ENCODE assay signal across 30 mouse cellular contexts in genomic region chr17:85926044-85926443, GRCm38 (mm10).
"Had no signal": no experiment of that assay in that cellular context is flagged by ENCODE, and none has a peak within 500 bp of the region (broad histone marks: within the 10 kb centered on the region; RNA-seq: fewer than 3 reads in every experiment).

No protein-coding gene starts in this region.

- ATAC-seq: liver, embryonic 12.5 days; liver, postnatal 0 days; lung, postnatal 0 days; midbrain, embryonic 13.5 days; midbrain, embryonic 15.5 days had no signal

- H3K36me3 ChIP-seq: limb, embryonic 10.5 days; limb, embryonic 12.5 days; limb, embryonic 13.5 days; limb, embryonic 15.5 days; liver, embryonic 12.5 days; liver, embryonic 13.5 days; liver, embryonic 15.5 days; lung, embryonic 15.5 days; midbrain, embryonic 10.5 days; midbrain, embryonic 12.5 days; midbrain, embryonic 13.5 days; midbrain, embryonic 15.5 days; neural tube, embryonic 12.5 days had no signal

- H3K4me3 ChIP-seq: limb, embryonic 10.5 days; limb, embryonic 12.5 days; limb, embryonic 13.5 days; limb, embryonic 15.5 days; liver, embryonic 12.5 days; lung, embryonic 15.5 days; megakaryocyte, embryonic 14.5 days; midbrain, embryonic 10.5 days; midbrain, embryonic 12.5 days; midbrain, embryonic 13.5 days; midbrain, embryonic 15.5 days; myocyte; neural tube, embryonic 12.5 days had no signal

- H3K9ac ChIP-seq: limb, embryonic 12.5 days; limb, embryonic 13.5 days; limb, embryonic 15.5 days; liver, embryonic 12.5 days; liver, embryonic 13.5 days; liver, embryonic 14.5 days; liver, embryonic 15.5 days; liver, postnatal 0 days; lung, embryonic 14.5 days; lung, embryonic 15.5 days; midbrain, embryonic 12.5 days; midbrain, embryonic 13.5 days; midbrain, embryonic 15.5 days; neural tube, embryonic 12.5 days had no signal

- DNase-seq: left cerebral cortex, postnatal 4 days; liver; liver, embryonic 13.5 days; liver, postnatal 0 days; lung, adult 18-20 months; lung, adult 2 months; lung, embryonic 14.5 days; lung, postnatal 10 days; lung, postnatal 14 days; lung, postnatal 36 days; lung, postnatal 4 days; midbrain, embryonic 14.5 days had no signal

- H3K27ac ChIP-seq: limb, embryonic 10.5 days; limb, embryonic 12.5 days; limb, embryonic 13.5 days; limb, embryonic 15.5 days; liver, embryonic 12.5 days; liver, embryonic 13.5 days; liver, embryonic 14.5 days; liver, embryonic 15.5 days; lung, embryonic 15.5 days; macrophage; midbrain, embryonic 10.5 days; midbrain, embryonic 12.5 days; midbrain, embryonic 13.5 days; midbrain, embryonic 15.5 days; neural tube, embryonic 12.5 days had no signal

- H3K9me3 ChIP-seq: limb, embryonic 10.5 days; limb, embryonic 12.5 days; limb, embryonic 13.5 days; limb, embryonic 15.5 days; liver, embryonic 12.5 days; liver, embryonic 13.5 days; liver, embryonic 15.5 days; lung, embryonic 15.5 days; megakaryocyte, embryonic 14.5 days; midbrain, embryonic 10.5 days; midbrain, embryonic 12.5 days; midbrain, embryonic 13.5 days; midbrain, embryonic 15.5 days; neural tube, embryonic 12.5 days had no signal

- H3K27me3 ChIP-seq: liver, embryonic 13.5 days; liver, embryonic 15.5 days; lung, embryonic 15.5 days; midbrain, embryonic 12.5 days; midbrain, embryonic 13.5 days; neural tube, embryonic 12.5 days had no signal

- H3K4me1 ChIP-seq: megakaryocyte, embryonic 14.5 days; midbrain, embryonic 15.5 days; neural tube, embryonic 12.5 days had no signal

- H3K4me2 ChIP-seq: limb, embryonic 12.5 days; limb, embryonic 13.5 days; limb, embryonic 15.5 days; lung, embryonic 14.5 days; lung, embryonic 15.5 days; midbrain, embryonic 11.5 days; midbrain, embryonic 12.5 days; midbrain, embryonic 13.5 days; midbrain, embryonic 15.5 days; neural tube, embryonic 12.5 days had no signal
